Mouse (Mus musculus): ENCODE measurements around the gene Grik5.

DNA sequence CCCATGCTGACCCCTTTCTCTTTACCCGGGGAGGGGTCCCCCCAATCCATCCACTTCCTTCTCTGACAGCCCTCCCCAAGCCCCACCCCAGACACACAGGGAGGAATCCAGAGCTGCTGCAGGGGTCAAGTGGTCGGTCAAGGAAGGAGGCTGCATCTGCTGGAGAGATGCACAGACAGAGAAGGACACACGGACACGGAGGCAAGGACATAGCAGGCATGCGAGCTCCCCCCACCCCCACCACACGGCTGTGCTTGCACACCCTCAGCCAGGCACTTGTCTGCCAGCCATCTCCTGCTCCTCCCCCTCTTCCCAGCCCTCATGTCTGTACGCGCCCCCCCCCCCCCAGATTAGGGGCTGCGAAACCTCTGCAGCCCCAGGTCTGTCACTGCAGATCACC, 67.3 kb downstream of the Grik5 start:
- TF ChIP-seq CTCF (IDR thresholded peaks at IDR 0.05; ENCODE audit: low read depth, low read length) (no peak), POLR2A (IDR thresholded peaks at IDR 0.05; ENCODE audit: insufficient read depth, low read length) (no peak), EP300 (IDR thresholded peaks at IDR 0.05; ENCODE audit: insufficient read depth, low read depth, low read length) (no peak)
